Mouse (Mus musculus): ENCODE measurements around the gene BC030870. TPM values are rescaled to one million over a fixed set of nuclear protein-coding genes. Genes with fewer than 3 reads are reported as not detected.

Gene BC030870
- polyA plus RNA-seq, 1 experiment from 2014 or later, result 0.24 TPM

- no peak for ATAC-seq (replicated peaks; ENCODE audit: extremely low read depth, insufficient read depth, low FRiP score)
- Histone ChIP-seq H3K27ac (ENCODE audit: low read length) (no peak overlapping the region), H3K4me2 (ENCODE audit: low read depth, low read length) (no peak overlapping the region), H3K4me3 (ENCODE audit: low read length) (no peak overlapping the region), H3K9me3 (replicated peaks; ENCODE audit: control insufficient read depth, low read length) (no peaks in the 10 kb centered on the region), H3K9ac (ENCODE audit: low read length) (no peak overlapping the region), H3K36me3 (ENCODE audit: control insufficient read depth, insufficient read depth) (no peaks in the 10 kb centered on the region), H3K27me3 (ENCODE audit: control insufficient read depth, insufficient read depth, low read length) (no peaks in the 10 kb centered on the region), H3K4me1 (ENCODE audit: control insufficient read depth, insufficient read depth, low read length) (no peaks in the 10 kb centered on the region)
- WGBS, result 96% methylated on average over 3 of the region's 3 CpGs
These were observed 63.7 kb downstream of the BC030870 start for GRCm38 (mm10) chr8:65065622-65066021.

- Histone ChIP-seq H3K4me2 (ENCODE audit: low read depth, low read length) (no peak overlapping the region), H3K27me3 (ENCODE audit: control insufficient read depth, insufficient read depth, low read length) (no peaks in the 10 kb centered on the region), H3K9me3 (replicated peaks; ENCODE audit: control insufficient read depth, low read length) (no peaks in the 10 kb centered on the region), H3K36me3 (ENCODE audit: control insufficient read depth, insufficient read depth) (no peaks in the 10 kb centered on the region), H3K27ac (ENCODE audit: low read length) (no peak overlapping the region), H3K4me3 (ENCODE audit: low read length) (no peak overlapping the region), H3K9ac (ENCODE audit: low read length) (no peak overlapping the region), H3K4me1 (ENCODE audit: control insufficient read depth, insufficient read depth, low read length) (no peaks in the 10 kb centered on the region)
- no peak for ATAC-seq (replicated peaks; ENCODE audit: extremely low read depth, insufficient read depth, low FRiP score)
- WGBS, result 55% methylated on average over 2 of the region's 2 CpGs
These were observed 65.3 kb downstream of the BC030870 start for GRCm38 (mm10) chr8:65064071-65064470.

GRCm38 (mm10) chr8:65062195-65062594, 67.2 kb downstream of the BC030870 start:
- H3K27me3 ChIP-seq (ENCODE audit: control insufficient read depth, insufficient read depth, low read length), result no peaks in the 10 kb centered on the region
- no peaks in the 10 kb centered on the region for H3K4me1 ChIP-seq (ENCODE audit: control insufficient read depth, insufficient read depth, low read length)
- no peak for ATAC-seq (replicated peaks; ENCODE audit: extremely low read depth, insufficient read depth, low FRiP score)
- 78% methylated on average over 4 of the region's 4 CpGs for WGBS
- no peaks in the 10 kb centered on the region for H3K36me3 ChIP-seq (ENCODE audit: control insufficient read depth, insufficient read depth)
- no peaks in the 10 kb centered on the region for H3K9me3 ChIP-seq (replicated peaks; ENCODE audit: control insufficient read depth, low read length)
- no peak overlapping the region for H3K27ac ChIP-seq (ENCODE audit: low read length)
- H3K4me3 ChIP-seq (ENCODE audit: low read length), result no peak overlapping the region
- H3K9ac ChIP-seq (ENCODE audit: low read length), result no peak overlapping the region
- H3K4me2 ChIP-seq (ENCODE audit: low read depth, low read length), result no peak overlapping the region

GRCm38 (mm10) chr8:65056722-65057121, 72.6 kb downstream of the BC030870 start:
- no peak for ATAC-seq (replicated peaks; ENCODE audit: extremely low read depth, insufficient read depth, low FRiP score)
- H3K27me3 ChIP-seq (ENCODE audit: control insufficient read depth, insufficient read depth, low read length), result no peaks in the 10 kb centered on the region
- 83% methylated on average over 4 of the region's 4 CpGs for WGBS
- no peaks in the 10 kb centered on the region for H3K9me3 ChIP-seq (replicated peaks; ENCODE audit: control insufficient read depth, low read length)
- H3K27ac ChIP-seq (ENCODE audit: low read length), result no peak overlapping the region
- H3K4me2 ChIP-seq (ENCODE audit: low read depth, low read length), result no peak overlapping the region
- H3K36me3 ChIP-seq (ENCODE audit: control insufficient read depth, insufficient read depth), result no peaks in the 10 kb centered on the region
- H3K9ac ChIP-seq (ENCODE audit: low read length), result no peak overlapping the region
- no peaks in the 10 kb centered on the region for H3K4me1 ChIP-seq (ENCODE audit: control insufficient read depth, insufficient read depth, low read length)
- no peak overlapping the region for H3K4me3 ChIP-seq (ENCODE audit: low read length)

- Histone ChIP-seq H3K4me3 (ENCODE audit: low read length) (no peak overlapping the region), H3K27ac (ENCODE audit: low read length) (no peak overlapping the region), H3K9ac (ENCODE audit: low read length) (no peak overlapping the region), H3K27me3 (ENCODE audit: control insufficient read depth, insufficient read depth, low read length) (no peaks in the 10 kb centered on the region), H3K9me3 (replicated peaks; ENCODE audit: control insufficient read depth, low read length) (no peaks in the 10 kb centered on the region), H3K4me1 (ENCODE audit: control insufficient read depth, insufficient read depth, low read length) (no peaks in the 10 kb centered on the region), H3K4me2 (ENCODE audit: low read depth, low read length) (no peak overlapping the region), H3K36me3 (ENCODE audit: control insufficient read depth, insufficient read depth) (no peaks in the 10 kb centered on the region)
- no peak for ATAC-seq (replicated peaks; ENCODE audit: extremely low read depth, insufficient read depth, low FRiP score)
- 71% methylated on average over 5 of the region's 5 CpGs for whole genome bisulfite sequencing
These were observed 75.4 kb downstream of the BC030870 start for GRCm38 (mm10) chr8:65053968-65054367.

- ATAC-seq (replicated peaks; ENCODE audit: extremely low read depth, insufficient read depth, low FRiP score), result no peak
- Histone ChIP-seq H3K9ac (ENCODE audit: low read length) (no peak overlapping the region), H3K27me3 (ENCODE audit: control insufficient read depth, insufficient read depth, low read length) (no peaks in the 10 kb centered on the region), H3K9me3 (replicated peaks; ENCODE audit: control insufficient read depth, low read length) (no peaks in the 10 kb centered on the region), H3K4me2 (ENCODE audit: low read depth, low read length) (no peak overlapping the region), H3K27ac (ENCODE audit: low read length) (no peak overlapping the region), H3K36me3 (ENCODE audit: control insufficient read depth, insufficient read depth) (no peaks in the 10 kb centered on the region), H3K4me3 (ENCODE audit: low read length) (no peak overlapping the region), H3K4me1 (ENCODE audit: control insufficient read depth, insufficient read depth, low read length) (no peaks in the 10 kb centered on the region)
- WGBS, result 85% methylated on average over 3 of the region's 3 CpGs
These were observed 75.8 kb downstream of the BC030870 start for GRCm38 (mm10) chr8:65053554-65053953.

GRCm38 (mm10) chr8:65047801-65048200, 81.6 kb downstream of the BC030870 start:
- no peak for ATAC-seq (replicated peaks; ENCODE audit: extremely low read depth, insufficient read depth, low FRiP score)

GRCm38 (mm10) chr8:65047193-65047592, 82.2 kb downstream of the BC030870 start:
- no peak for ATAC-seq (replicated peaks; ENCODE audit: extremely low read depth, insufficient read depth, low FRiP score)
- Histone ChIP-seq H3K9ac (ENCODE audit: low read length) (no peak overlapping the region), H3K4me1 (ENCODE audit: control insufficient read depth, insufficient read depth, low read length) (no peaks in the 10 kb centered on the region), H3K36me3 (ENCODE audit: control insufficient read depth, insufficient read depth) (no peaks in the 10 kb centered on the region), H3K4me2 (ENCODE audit: low read depth, low read length) (no peak overlapping the region), H3K27ac (ENCODE audit: low read length) (no peak overlapping the region), H3K4me3 (ENCODE audit: low read length) (no peak overlapping the region), H3K9me3 (replicated peaks; ENCODE audit: control insufficient read depth, low read length) (no peaks in the 10 kb centered on the region), H3K27me3 (ENCODE audit: control insufficient read depth, insufficient read depth, low read length) (no peaks in the 10 kb centered on the region)
- 93% methylated on average over 4 of the region's 4 CpGs for WGBS

More at GRCm38 (mm10) chr8:65047801-65048200, 81.6 kb downstream of the BC030870 start:
- H3K4me1 ChIP-seq (ENCODE audit: control insufficient read depth, insufficient read depth, low read length), result no peaks in the 10 kb centered on the region
- H3K9ac ChIP-seq (ENCODE audit: low read length), result no peak overlapping the region
- no peak overlapping the region for H3K4me3 ChIP-seq (ENCODE audit: low read length)
- H3K27ac ChIP-seq (ENCODE audit: low read length), result no peak overlapping the region
- H3K4me2 ChIP-seq (ENCODE audit: low read depth, low read length), result no peak overlapping the region
- WGBS, result 83% methylated on average over 4 of the region's 4 CpGs
- H3K27me3 ChIP-seq (ENCODE audit: control insufficient read depth, insufficient read depth, low read length), result no peaks in the 10 kb centered on the region
- no peaks in the 10 kb centered on the region for H3K36me3 ChIP-seq (ENCODE audit: control insufficient read depth, insufficient read depth)
- H3K9me3 ChIP-seq (replicated peaks; ENCODE audit: control insufficient read depth, low read length), result no peaks in the 10 kb centered on the region

GRCm38 (mm10) chr8:65046565-65046964, 82.8 kb downstream of the BC030870 start:
- no peaks in the 10 kb centered on the region for H3K27me3 ChIP-seq (ENCODE audit: control insufficient read depth, insufficient read depth, low read length)
- ATAC-seq (replicated peaks; ENCODE audit: extremely low read depth, insufficient read depth, low FRiP score), result no peak
- H3K4me3 ChIP-seq (ENCODE audit: low read length), result no peak overlapping the region
- H3K4me2 ChIP-seq (ENCODE audit: low read depth, low read length), result peak overlapping the region; percentile 25; the same call in 1 of the 2 replicates
- H3K9ac ChIP-seq (ENCODE audit: low read length), result no peak overlapping the region
- no peaks in the 10 kb centered on the region for H3K36me3 ChIP-seq (ENCODE audit: control insufficient read depth, insufficient read depth)
- H3K27ac ChIP-seq (ENCODE audit: low read length), result no peak overlapping the region
- WGBS, result 38% methylated on average over 5 of the region's 5 CpGs
- no peaks in the 10 kb centered on the region for H3K4me1 ChIP-seq (ENCODE audit: control insufficient read depth, insufficient read depth, low read length)
- no peaks in the 10 kb centered on the region for H3K9me3 ChIP-seq (replicated peaks; ENCODE audit: control insufficient read depth, low read length)

All from heart, embryonic 16.5 days (tissue).